Mouse (Mus musculus) CD4-positive naive resting alpha-beta T cell, adult 76 days (primary cell): ENCODE results near the gene Ttc3. TPM values are rescaled to one million over a fixed set of nuclear protein-coding genes. Genes with fewer than 3 reads are reported as not detected.

Source experiments
- total RNA-seq: library from RNA; stranded (reverse); gene quantifications from one replicate; pipeline ENCODE4 v1.2.4, GENCODE M21; 2023

Gene Ttc3
- total RNA-seq: 115 TPM

DNA sequence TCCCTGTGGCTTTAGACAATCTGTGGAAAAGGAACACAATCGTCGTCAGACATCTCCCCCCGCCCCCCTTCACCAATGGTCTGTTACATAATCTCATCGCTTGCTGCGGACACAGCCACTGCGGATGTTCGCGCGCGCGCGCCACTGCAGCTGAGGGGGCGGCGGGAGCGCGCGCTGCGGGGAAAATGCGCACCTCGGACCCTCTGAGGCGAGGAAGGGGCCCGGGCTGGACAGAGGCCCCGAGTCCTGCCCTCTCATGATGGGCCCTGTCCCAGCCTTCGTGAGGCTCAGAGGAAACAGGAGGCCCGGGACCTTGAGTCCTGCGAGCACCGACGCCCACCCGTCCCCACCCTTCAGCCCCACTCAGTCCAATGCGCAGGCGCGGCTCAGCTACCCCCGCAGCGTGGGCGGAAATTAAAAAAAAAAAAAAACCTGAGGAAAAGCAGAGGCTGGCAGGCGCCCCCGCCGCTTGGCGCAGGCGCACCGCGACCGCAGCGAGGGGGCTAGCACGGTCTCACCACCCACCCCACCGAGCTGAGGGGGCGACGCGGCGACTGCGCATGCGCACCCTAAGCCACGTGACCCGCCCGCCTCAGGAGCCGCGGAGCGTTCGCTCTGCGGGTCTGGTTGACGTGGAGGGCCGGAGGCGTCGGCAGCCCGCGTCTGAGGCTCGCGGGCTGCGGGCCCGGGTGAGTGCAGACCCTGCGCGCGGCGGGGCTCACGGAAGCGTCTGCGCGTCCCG, at the start of gene Ttc3:
Gene Ttc3 (plus strand): TSS at position 446 of the 742 bp plus-strand sequence.

GRCm38 (mm10) chr16:94327781-94328711, 42.4 kb upstream of the Ttc3 start, which contains the start of gene Ripply3:
Gene Ripply3, plus strand, starts transcription at chr16:94328420.

DNA sequence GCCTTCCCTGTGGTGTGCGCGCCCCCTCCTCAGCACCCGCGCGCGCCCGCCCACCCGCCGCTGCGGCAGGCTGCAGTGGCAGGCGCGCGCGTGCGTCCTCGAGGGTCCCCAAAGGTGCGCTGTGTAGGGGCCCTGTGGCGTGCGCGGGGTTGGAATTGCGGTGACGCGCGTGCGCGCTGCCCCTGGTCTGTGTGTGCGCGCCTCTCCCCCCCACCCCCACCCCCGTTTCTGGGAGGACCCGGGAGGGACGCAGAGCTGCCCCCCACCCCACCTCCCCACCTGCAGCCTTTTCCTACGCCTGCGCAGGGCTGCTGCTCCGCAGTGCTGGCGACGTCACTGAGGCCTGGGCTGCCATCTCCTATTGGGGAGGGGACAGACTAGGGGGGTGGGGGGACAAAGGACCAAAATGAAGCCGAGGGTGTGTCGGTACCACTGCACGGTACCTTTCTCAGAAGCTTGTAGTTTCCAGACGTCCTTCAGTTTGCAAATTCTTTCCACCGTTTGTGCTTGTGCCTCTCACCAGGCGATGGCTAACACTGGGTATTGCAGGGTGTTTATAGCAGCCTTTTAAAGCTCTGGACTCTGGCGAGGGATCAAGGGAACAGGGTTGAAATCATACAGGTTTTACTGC, 998 bp downstream of the Ttc3 start, which contains the start of gene Pigp:
Gene Pigp (minus strand): TSS at position 542 of the 631 bp plus-strand sequence.

Other genes with a start within 250 kb of the Ttc3 start
- 47.4 TPM for gene Hlcs, start 57.0 kb upstream of the Ttc3 start, total RNA-seq
- not detected for gene Ripply3, start 42.2 kb upstream of the Ttc3 start, total RNA-seq
- 37.6 TPM for gene Pigp, start 1.2 kb downstream of the Ttc3 start, total RNA-seq
- 19.1 TPM for gene Vps26c, start 156.2 kb downstream of the Ttc3 start, total RNA-seq
- 150 TPM for gene Dyrk1a, start 199.4 kb downstream of the Ttc3 start, total RNA-seq